Mouse (Mus musculus) thymus, postnatal 36 days (tissue): Measurements from ENCODE around the gene Phgdh.

ENCODE experiments used
- DNase-seq, 2 experiments: peaks; one replicate each; pipeline ENCODE4 v3.0.0; 2022; ENCODE audit warnings: mixed read lengths in 2 of 2

The Phgdh gene

GRCm38 (mm10) chr3:98283205-98283604 is 56.6 kb downstream of the Phgdh start:
- DNase-seq, result no peak

GRCm38 (mm10) chr3:98282422-98282821 is 57.4 kb downstream of the Phgdh start:
- DNase-seq, result no peak

- DNase-seq, result peak; percentile 67 to 81
Measured at GRCm38 (mm10) chr3:98280933-98281678, 58.7 kb downstream of the Phgdh start.

GRCm38 (mm10) chr3:98280204-98280932 is 59.4 kb downstream of the Phgdh start, which contains the start of gene Hmgcs2:
Gene Hmgcs2 (plus strand): TSS chr3:98280435.
- DNase-seq, result peak; percentile 18 to 42

GRCm38 (mm10) chr3:98279682-98280081 is 60.1 kb downstream of the Phgdh start:
- no peak for DNase-seq

GRCm38 (mm10) chr3:98273623-98274398 is 66.0 kb downstream of the Phgdh start:
- DNase-seq, result no peak

- peak in 1 of 2 experiments; percentile 18 for DNase-seq
Measured at GRCm38 (mm10) chr3:98267249-98267651, 72.5 kb downstream of the Phgdh start.
